18 mouse cellular contexts compared by ENCODE assay signal in the genomic region with DNA sequence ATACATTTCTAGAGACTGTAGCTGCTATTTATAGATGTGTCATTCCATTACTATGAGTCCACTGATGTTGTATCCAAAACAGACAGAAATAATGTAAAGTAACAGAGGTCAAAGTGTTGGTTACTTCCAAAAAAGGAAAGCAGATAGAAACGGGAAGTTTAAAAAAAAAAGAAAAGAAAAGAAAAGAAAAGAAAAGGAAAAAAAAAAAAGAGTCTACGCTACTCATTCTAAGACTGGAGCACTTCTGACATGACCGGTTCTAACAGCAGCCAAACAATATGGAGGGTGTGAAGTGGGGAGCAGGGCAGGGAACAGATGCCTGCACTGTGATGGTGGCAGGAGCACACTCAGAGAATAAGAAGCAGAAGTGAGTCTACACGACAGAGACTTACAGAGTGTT.
DNase-seq lines count a peak whose midpoint lies in the region; ATAC-seq lines count a peak whose summit lies in the region.
"Had no signal": no experiment of that assay in that cellular context is flagged by ENCODE, and none has a peak within 500 bp of the region (broad histone marks: within the 10 kb centered on the region; RNA-seq: fewer than 3 reads in every experiment).

No protein-coding gene starts in this region.

- no peak overlapping the region for H3K4me2 ChIP-seq in heart, embryonic 13.5 days
- H3K4me2 ChIP-seq in liver, embryonic 12.5 days, result no peak overlapping the region
- H3K4me2 ChIP-seq: hindbrain, embryonic 12.5 days; limb, embryonic 13.5 days; midbrain, embryonic 13.5 days; neural tube, embryonic 15.5 days had no signal

- H3K9me3 ChIP-seq in heart, embryonic 13.5 days, result no peaks in the 10 kb centered on the region
- no peaks in the 10 kb centered on the region for H3K9me3 ChIP-seq in liver, embryonic 12.5 days (replicated peaks)
- H3K9me3 ChIP-seq: G1E; hindbrain, embryonic 12.5 days; limb, embryonic 13.5 days; midbrain, embryonic 13.5 days; neural tube, embryonic 15.5 days had no signal

- no peaks in the 10 kb centered on the region for H3K36me3 ChIP-seq in heart, embryonic 13.5 days
- H3K36me3 ChIP-seq in liver, embryonic 12.5 days, result no peaks in the 10 kb centered on the region
- H3K36me3 ChIP-seq: G1E; hindbrain, embryonic 12.5 days; limb, embryonic 13.5 days; midbrain, embryonic 13.5 days; neural tube, embryonic 15.5 days had no signal

- no peak for DNase-seq in heart, postnatal 36 days
- DNase-seq in 3T3-L1 (ENCODE audit: low read depth, low spot score) (peak; percentile 77), NIH3T3 (ENCODE audit: low read depth) (peak; percentile 66), liver (no peak)
- DNase-seq: cerebellum, adult 11-12 months; kidney, postnatal 4 days; retina, postnatal 1 day; thymus, postnatal 14 days had no signal

- intact Hi-C loops in heart, postnatal 36 days (cut with DNase I), result no loop called here

- H3K9ac ChIP-seq in heart, embryonic 13.5 days, result no peak overlapping the region
- no peak overlapping the region for H3K9ac ChIP-seq in liver, embryonic 12.5 days
- H3K9ac ChIP-seq: hindbrain, embryonic 12.5 days; limb, embryonic 13.5 days; midbrain, embryonic 13.5 days; neural tube, embryonic 15.5 days had no signal

- H3K4me1 ChIP-seq in heart, embryonic 13.5 days, result peaks cover 40% of the 10 kb centered on the region
- H3K4me1 ChIP-seq in liver, embryonic 12.5 days, result no peaks in the 10 kb centered on the region
- H3K4me1 ChIP-seq: midbrain, embryonic 13.5 days; neural tube, embryonic 15.5 days had no signal

- H3K27me3 ChIP-seq in heart, embryonic 13.5 days (replicated peaks), result no peaks in the 10 kb centered on the region
- no peaks in the 10 kb centered on the region for H3K27me3 ChIP-seq in liver, embryonic 12.5 days (replicated peaks)
- H3K27me3 ChIP-seq: hindbrain, embryonic 12.5 days; limb, embryonic 13.5 days; midbrain, embryonic 13.5 days; neural tube, embryonic 15.5 days had no signal

- 57% methylated on average over 4 of the region's 4 CpGs for WGBS in heart, embryonic 13.5 days
- WGBS in liver, embryonic 12.5 days (ENCODE audit: insufficient replicate concordance), result 64% methylated on average over 4 of the region's 4 CpGs

- H3K27ac ChIP-seq in heart, embryonic 13.5 days (replicated peaks), result peak overlapping the region; percentile 61
- no peak overlapping the region for H3K27ac ChIP-seq in liver, embryonic 12.5 days
- H3K27ac ChIP-seq: hindbrain, embryonic 12.5 days; limb, embryonic 13.5 days; midbrain, embryonic 13.5 days; neural tube, embryonic 15.5 days had no signal

- no peak overlapping the region for H3K4me3 ChIP-seq in heart, embryonic 13.5 days
- H3K4me3 ChIP-seq in liver, embryonic 12.5 days, result no peak overlapping the region
- H3K4me3 ChIP-seq: hindbrain, embryonic 12.5 days; limb, embryonic 13.5 days; midbrain, embryonic 13.5 days; myocyte; neural tube, embryonic 15.5 days had no signal

- ATAC-seq in heart, embryonic 13.5 days (ENCODE audit: extremely low read depth, insufficient number of reproducible peaks, low FRiP score, low TSS enrichment), result no peak
- ATAC-seq in megakaryocyte, adult 5-6 weeks (ENCODE audit: poor library complexity, severe bottlenecking), result peak; percentile 47; the same call in 1 of the 2 replicates
- no peak for ATAC-seq in liver, embryonic 12.5 days
- ATAC-seq: inflammation-experienced regulatory T-cells, adult 6 months; midbrain, embryonic 13.5 days had no signal

Comparison
In these comparisons a context has a peak if more than half of its experiments do, and no peak if none do; other contexts are left out.
1. DNase-seq: peak in 3T3-L1 (single experiment) and NIH3T3 (single experiment); none in heart, postnatal 36 days (0 of 2) and liver (single experiment).